Mouse (Mus musculus) gastrocnemius, adult 2 months (tissue): ENCODE results near the gene Cox6b2. TPM values are rescaled to one million over a fixed set of nuclear protein-coding genes. Genes with fewer than 3 reads are reported as not detected.

ENCODE experiments used
- DNase-seq: peaks from one replicate; pipeline ENCODE4 v3.0.0; 2022
- H3K27ac ChIP-seq: fragments of 200-600 bp; 2 replicates; pipeline ENCODE4 v1.8.1; 2022; ENCODE audit warnings: mild to moderate bottlenecking
- H3K4me3 ChIP-seq: fragments of 200-600 bp; 2 replicates; pipeline ENCODE4 v1.8.1; 2022; ENCODE audit warnings: mild to moderate bottlenecking, moderate library complexity
- CTCF ChIP-seq: fragments of 200-600 bp; IDR thresholded peaks from 2 replicates; pipeline ENCODE4 v1.8.1; 2022; ENCODE audit warnings: antibody characterized with exemption, mild to moderate bottlenecking, moderate library complexity
- intact Hi-C: fragments of 180-260 bp; cut with DNase I; formaldehyde crosslinking; loops from one replicate; pipeline ENCODE4 v1.15.1; 2025
- total RNA-seq, 2 experiments: library from RNA; stranded (reverse); gene quantifications; 2 replicates each; pipeline ENCODE4 v1.2.3; 2021

The Cox6b2 gene
- total RNA-seq, 2 experiments from 2014 or later = 0.51 to 0.78 TPM

DNA sequence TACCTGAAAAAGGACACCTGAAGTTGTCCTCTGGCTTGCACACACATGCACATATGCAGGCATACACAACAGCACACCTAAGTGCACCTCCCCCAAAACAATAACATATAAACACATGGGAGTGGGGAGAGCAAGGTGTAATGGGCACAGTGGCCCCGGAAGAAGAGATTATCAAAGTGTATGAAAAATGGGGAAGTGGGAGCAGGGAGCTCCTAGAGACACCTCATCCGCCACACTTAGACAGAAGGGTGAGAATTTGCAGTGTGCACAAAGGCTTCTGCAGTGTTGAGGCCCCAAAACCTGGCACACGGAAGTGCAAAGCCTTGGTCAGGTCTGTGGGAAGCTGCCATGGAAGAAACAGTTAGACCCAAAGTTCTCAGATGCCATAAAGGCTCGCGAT lies 21.8 kb downstream of the Cox6b2 start:
- no peak for TF ChIP-seq CTCF
- Histone ChIP-seq H3K27ac (no peak overlapping the region), H3K4me3 (no peak overlapping the region)
- intact Hi-C loops = no loop called here
- DNase-seq = no peak

DNA sequence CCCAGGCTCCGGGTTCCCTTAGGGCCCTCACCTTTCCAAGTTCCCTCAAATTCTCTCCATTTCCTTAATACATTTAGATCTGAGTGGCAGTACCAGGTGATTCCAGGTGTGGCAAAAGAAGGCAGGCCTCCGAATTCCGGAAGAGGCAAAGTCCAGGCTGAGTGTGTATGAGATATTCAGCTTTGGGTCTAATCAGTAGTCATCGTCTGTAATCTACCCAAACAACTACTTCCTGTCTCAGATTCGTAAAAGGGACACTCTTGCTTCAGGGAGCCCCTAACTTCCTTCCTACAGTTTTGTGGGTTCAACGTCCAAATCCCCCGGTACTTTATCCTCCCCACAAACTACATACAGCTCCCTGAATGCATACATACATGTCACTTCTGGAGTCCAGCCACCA lies 27.7 kb downstream of the Cox6b2 start, which contains the start of gene Tmem150b:
Tmem150b (minus strand) TSS at position 81 of the 400 bp plus-strand sequence.
- Histone ChIP-seq H3K27ac (peak within 1 kb of the TSS; percentile 35), H3K4me3 (peak within 1 kb of the TSS; percentile 61)
- no peak for DNase-seq
- TF ChIP-seq CTCF = no peak
- intact Hi-C loops = no loop called here

DNA sequence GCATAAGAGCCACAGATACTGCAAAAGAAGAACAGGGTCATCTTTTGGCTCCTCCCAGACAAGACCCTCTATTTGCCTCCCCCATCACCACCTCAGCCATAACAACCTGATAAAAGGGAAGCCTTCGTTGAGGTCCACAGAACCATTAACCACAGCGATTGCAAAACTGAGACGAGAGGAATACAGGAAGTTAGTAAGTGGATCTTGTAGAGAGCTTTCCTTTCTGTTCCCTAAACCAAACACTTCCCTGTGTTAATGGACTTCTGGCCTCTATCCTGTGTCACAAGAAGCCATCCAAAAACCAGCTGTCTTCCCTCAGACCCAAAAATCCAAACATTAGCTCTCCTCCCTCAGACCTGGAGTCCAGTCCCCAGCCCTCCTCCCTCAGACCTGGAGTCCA lies 28.5 kb downstream of the Cox6b2 start:
- no peak for TF ChIP-seq CTCF
- intact Hi-C loops = no loop called here
- Histone ChIP-seq H3K4me3 (peak overlapping the region; percentile 61), H3K27ac (no peak overlapping the region)
- no peak for DNase-seq

DNA sequence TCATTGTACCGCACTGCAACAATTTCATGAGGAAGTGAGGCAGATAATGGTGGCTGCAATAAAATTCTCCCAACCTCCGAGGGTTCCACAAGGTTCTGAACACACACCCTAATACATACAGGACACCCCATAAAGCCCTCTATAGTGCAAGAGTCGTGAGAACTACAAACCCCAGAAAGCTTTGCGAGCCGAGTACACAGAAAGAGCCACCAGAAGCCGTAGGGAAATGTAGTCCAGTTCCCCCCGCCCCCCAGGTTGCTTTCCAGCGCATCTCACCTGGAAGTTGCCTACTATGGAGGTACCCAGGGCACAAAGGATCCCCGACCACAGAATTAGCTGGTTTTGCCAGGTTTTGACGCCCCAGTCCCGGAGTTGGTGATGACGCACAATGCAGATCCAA lies 29.4 kb downstream of the Cox6b2 start:
- Histone ChIP-seq H3K4me3 (peak overlapping the region; percentile 61), H3K27ac (0 out of 2 replicates have a peak overlapping the region, but pooled peaks have one; percentile 16)
- intact Hi-C loops = no loop called here
- no peak for DNase-seq
- no peak for TF ChIP-seq CTCF

DNA sequence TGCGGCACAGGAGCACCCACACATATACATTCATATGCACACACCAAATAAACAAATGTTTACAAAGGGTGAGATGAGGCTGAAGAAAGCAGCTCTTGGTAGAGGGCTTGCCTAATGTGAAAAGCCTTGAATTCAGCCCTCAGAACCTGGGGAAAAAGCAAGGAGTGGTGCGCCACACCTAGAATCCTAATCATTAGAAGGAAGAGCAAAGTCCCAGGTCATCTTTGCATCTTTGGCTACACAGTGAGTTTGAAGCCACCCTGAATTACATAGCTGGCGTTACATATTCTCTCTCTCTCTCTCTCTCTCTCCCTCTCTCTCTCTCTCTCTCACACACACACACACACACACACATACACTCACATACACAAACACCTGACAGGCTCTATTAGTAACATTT lies 33.6 kb downstream of the Cox6b2 start:
- intact Hi-C loops = no loop called here
- Histone ChIP-seq H3K27ac (no peak overlapping the region), H3K4me3 (no peak overlapping the region)
- DNase-seq = no peak
- TF ChIP-seq CTCF = no peak

DNA sequence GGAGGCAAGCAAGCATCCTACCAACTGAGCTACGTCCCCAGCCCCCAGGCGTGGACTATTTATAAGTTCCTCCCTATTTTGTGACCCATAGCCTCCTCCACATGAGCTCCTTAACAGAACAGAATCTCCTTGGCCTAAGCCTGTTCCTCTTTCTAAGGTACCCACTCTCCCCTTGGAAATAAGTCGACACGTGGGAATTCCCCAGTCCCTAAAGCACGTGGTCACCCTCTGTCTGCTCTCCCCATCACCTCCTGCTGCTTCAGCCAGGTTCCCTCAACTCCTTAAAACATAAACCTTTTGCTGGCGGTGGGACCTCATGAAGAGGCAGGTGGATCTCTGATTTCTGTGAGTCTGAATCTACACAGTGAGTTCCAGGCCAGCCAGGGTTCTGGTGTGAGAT lies 35.9 kb downstream of the Cox6b2 start:
- Histone ChIP-seq H3K27ac (no peak overlapping the region), H3K4me3 (no peak overlapping the region)
- no peak for DNase-seq
- TF ChIP-seq CTCF = no peak
- intact Hi-C loops = no loop called here

DNA sequence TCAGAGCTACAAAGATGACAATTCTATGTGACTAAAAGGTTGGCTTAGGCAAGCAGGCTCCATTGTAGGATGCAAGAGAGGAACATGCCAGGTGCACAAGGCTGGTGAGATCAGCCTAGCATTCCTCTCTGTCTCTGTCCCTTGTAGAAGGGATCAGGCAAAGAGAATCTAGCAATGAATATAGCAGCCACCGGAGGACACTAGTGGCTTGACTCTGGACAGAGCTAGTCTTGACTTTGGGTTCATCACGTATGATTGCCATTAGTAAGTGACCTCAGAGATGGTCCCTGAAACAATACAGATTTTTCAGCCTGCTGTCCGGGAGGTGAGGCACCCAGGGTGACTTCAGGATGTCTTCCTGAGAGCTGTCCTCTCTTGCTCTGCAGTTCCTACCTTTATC lies 40.3 kb downstream of the Cox6b2 start:
- Histone ChIP-seq H3K4me3 (no peak overlapping the region), H3K27ac (no peak overlapping the region)
- DNase-seq = no peak
- intact Hi-C loops = no loop called here
- no peak; the same call in 1 of the 2 replicates for TF ChIP-seq CTCF

DNA sequence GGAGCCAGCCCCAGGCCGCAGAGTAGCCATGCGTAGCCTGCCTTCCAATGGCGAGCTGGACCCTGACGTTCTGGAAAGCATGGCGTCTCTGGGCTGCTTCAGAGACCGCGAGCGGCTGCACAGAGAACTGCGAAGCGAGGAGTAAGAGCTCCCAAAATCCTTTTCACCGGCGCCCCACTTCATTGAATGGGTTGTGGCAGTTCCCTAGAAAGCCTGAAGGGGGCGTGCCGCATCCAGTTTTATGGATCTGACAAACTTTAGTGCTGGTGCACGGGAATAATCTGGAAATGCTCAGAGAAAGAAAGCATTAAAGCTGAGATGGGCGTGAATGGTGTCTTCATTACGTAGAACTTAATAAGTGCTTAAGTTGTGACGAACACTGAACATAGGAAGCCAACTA lies 47.8 kb downstream of the Cox6b2 start:
- TF ChIP-seq CTCF = peak; percentile 66
- intact Hi-C loops = no loop called here
- no peak for DNase-seq
- H3K4me3 ChIP-seq = no peak overlapping the region
- H3K27ac ChIP-seq = no peak overlapping the region

DNA sequence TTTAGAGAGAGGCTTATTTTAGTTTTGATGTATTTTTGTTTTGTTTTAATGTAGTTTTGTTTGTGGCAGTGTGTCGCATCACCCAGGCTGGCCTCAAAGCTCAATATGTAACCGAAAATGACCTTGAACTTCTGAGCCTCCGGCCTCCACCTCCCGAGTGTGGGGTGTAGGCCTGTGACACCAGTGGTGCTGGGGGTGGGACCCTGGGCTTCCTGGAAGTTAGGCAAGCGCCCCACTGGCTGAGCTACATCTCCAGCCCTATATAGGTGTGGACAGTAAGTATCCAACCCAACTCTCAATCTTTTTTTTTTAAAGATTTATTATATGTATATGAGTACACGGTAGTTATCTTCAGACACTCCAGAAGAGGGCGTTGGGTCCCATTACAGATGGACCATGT lies 49.7 kb downstream of the Cox6b2 start:
- intact Hi-C loops = no loop called here
- DNase-seq = no peak
- no peak for TF ChIP-seq CTCF

DNA sequence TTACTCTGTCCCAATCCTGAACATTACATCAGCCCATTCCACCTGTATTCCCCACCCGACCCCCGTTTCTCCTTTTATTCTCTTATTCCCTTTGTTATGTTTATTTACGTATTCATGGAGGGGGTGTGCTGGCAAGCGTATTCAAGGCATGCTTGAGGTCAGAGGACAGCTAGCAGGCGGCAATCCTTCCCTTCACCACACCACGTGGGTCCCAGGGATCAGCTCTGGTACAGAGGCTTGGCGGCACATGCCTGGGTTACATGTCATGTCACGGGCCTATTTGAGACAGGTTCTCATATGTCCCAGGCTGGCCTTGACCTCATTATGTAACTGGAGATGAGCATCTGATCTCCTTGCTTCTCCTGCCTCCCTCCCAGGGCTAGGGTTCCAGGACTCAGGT lies 50.6 kb downstream of the Cox6b2 start:
- TF ChIP-seq CTCF = no peak
- peak; percentile 53 for DNase-seq
- no peak overlapping the region; the same call in 1 of the 2 replicates for H3K27ac ChIP-seq
- intact Hi-C loops = no loop called here
- no peak overlapping the region for H3K4me3 ChIP-seq

More for the DNA sequence above, 49.7 kb downstream of the Cox6b2 start:
- H3K4me3 ChIP-seq = no peak overlapping the region
- H3K27ac ChIP-seq = no peak overlapping the region

Other genes starting within 250 kb of the Cox6b2 start
- gene Tnnt1, start 236.7 kb downstream of the Cox6b2 start, total RNA-seq = 1,000 to 10,000 TPM in 1 of 2 experiments, 100 to 1,000 TPM in 1; 398 to 1,232 TPM
- under 1 TPM in 1 of 2 experiments, not detected in 1; 0.41 TPM for gene Tnni3, start 228.9 kb downstream of the Cox6b2 start, total RNA-seq
- not detected for gene Dnaaf3, start 220.6 kb downstream of the Cox6b2 start, total RNA-seq
- gene Syt5, start 205.6 kb downstream of the Cox6b2 start, total RNA-seq = not detected
- not detected for gene Ptprh, start 149.1 kb downstream of the Cox6b2 start, total RNA-seq
- 1 to 10 TPM; 2.6 to 3.3 TPM for gene Tmem86b, start 121.7 kb downstream of the Cox6b2 start, total RNA-seq
- gene Ppp6r1, start 94.1 kb downstream of the Cox6b2 start, total RNA-seq = 10 to 100 TPM; 45.0 to 51.2 TPM
- 10 to 100 TPM; 23.4 to 29.8 TPM for gene Hspbp1, start 68.0 kb downstream of the Cox6b2 start, total RNA-seq
- gene Brsk1, start 62.5 kb downstream of the Cox6b2 start, total RNA-seq = under 1 TPM; 0.48 to 0.75 TPM
- gene Tmem150b, start 27.8 kb downstream of the Cox6b2 start, total RNA-seq = under 1 TPM in 1 of 2 experiments, not detected in 1; 0.22 TPM
- gene Kmt5c, start 13.0 kb downstream of the Cox6b2 start, total RNA-seq = 10 to 100 TPM in 1 of 2 experiments, 1 to 10 TPM in 1; 8.0 to 11.5 TPM
- gene Fam71e2, start 18.2 kb upstream of the Cox6b2 start, total RNA-seq = not detected
- not detected for gene Il11, start 29.8 kb upstream of the Cox6b2 start, total RNA-seq
- not detected for gene Tmem190, start 29.8 kb upstream of the Cox6b2 start, total RNA-seq
- gene Tmem238, start 36.6 kb upstream of the Cox6b2 start, total RNA-seq = 10 to 100 TPM in 1 of 2 experiments, 1 to 10 TPM in 1; 8.0 to 10.6 TPM
- 100 to 1,000 TPM; 483 to 569 TPM for gene Rpl28, start 39.8 kb upstream of the Cox6b2 start, total RNA-seq
- 10 to 100 TPM; 76.4 to 82.7 TPM for gene Ube2s, start 59.5 kb upstream of the Cox6b2 start, total RNA-seq
- not detected for gene Shisa7, start 91.6 kb upstream of the Cox6b2 start, total RNA-seq
- gene Isoc2b, start 117.2 kb upstream of the Cox6b2 start, total RNA-seq = 1 to 10 TPM; 3.9 TPM
- 10 to 100 TPM; 26.4 to 33.5 TPM for gene Isoc2a, start 124.1 kb upstream of the Cox6b2 start, total RNA-seq
- gene Gm36210, start 153.4 kb upstream of the Cox6b2 start, total RNA-seq = under 1 TPM; 0.17 to 0.38 TPM
- 10 to 100 TPM in 1 of 2 experiments, 1 to 10 TPM in 1; 8.5 to 10.7 TPM for gene Zfp628, start 162.1 kb upstream of the Cox6b2 start, total RNA-seq
- 1 to 10 TPM; 2.7 to 5.9 TPM for gene Nat14, start 168.9 kb upstream of the Cox6b2 start, total RNA-seq
- gene Ssc5d, start 172.7 kb upstream of the Cox6b2 start, total RNA-seq = 1 to 10 TPM; 4.3 to 8.7 TPM
- 10 to 100 TPM; 36.7 to 77.0 TPM for gene Sbk2, start 211.3 kb upstream of the Cox6b2 start, total RNA-seq
- 1 to 10 TPM in 1 of 2 experiments, under 1 TPM in 1; 0.46 to 5.2 TPM for gene Sbk3, start 218.1 kb upstream of the Cox6b2 start, total RNA-seq
- gene Zfp579, start 243.1 kb upstream of the Cox6b2 start, total RNA-seq = 1 to 10 TPM; 8.8 to 9.5 TPM